Mouse (Mus musculus): ENCODE measurements around the gene Lrrc29.
"Not testable (repeated sequence)": the region's sequence is repeated elsewhere in the genome, so short reads cannot be mapped to it uniquely, and the experiment has no call there.

Lrrc29 gene

DNA sequence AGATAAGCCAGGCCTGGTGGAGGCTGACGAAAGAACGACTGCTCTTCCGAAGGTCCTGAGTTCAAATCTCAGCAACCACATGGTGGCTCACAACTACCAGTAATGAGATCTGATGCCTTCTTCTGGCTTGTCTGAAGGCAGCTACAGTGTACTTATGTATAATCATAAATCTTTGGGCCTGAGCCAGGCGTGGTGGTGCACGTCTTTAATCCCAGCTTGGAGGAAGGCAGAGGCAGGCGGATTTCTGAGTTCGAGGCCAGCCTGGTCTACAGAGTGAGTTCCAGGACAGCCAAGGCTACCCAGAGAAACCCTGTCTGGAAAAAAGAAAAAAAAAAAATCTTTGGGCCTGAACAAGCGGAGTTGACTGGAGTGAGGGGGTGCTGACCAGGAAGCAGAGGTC is 34.7 kb downstream of the Lrrc29 start:
- DNase-seq (ENCODE audit: low read depth, low spot score) = not testable (repeated sequence)

DNA sequence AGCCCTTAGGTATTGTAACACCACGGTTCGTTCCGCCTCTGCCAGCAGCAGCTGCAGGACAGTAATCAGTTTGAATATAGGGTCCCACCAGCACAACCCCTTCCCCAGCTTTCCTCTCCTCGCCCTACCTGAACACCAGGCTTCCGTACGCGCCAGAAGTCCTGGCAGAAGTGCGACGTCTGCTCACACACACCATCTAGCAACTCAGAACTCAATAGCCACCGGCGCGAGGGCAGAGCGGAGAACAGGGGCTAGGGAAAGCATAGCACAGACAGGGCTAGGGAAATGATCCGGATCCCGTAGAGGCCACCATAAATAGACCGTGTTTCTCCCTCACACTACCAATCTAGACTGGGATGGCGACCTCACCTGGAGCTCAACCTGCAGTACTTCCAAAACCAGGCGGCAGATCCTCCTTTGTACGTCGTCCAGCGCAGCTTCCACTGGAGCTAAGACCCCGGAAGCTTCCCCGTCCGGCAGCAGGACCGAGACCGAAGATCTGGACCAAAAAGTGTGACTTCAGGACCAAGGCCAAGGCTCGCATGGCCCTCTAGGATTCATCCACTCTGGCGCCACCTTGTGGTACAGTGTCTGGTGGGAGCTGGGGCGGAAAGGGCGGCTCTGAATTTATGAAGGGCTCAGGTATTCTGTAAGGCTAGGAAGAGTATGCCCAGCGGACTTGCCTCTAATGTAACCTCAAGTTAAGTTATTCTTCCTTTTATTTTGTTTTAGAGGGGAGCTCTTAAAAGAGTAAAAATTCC is 35.3 kb downstream of the Lrrc29 start:
- peak; percentile 94 for DNase-seq (ENCODE audit: low read depth, low spot score)

DNA sequence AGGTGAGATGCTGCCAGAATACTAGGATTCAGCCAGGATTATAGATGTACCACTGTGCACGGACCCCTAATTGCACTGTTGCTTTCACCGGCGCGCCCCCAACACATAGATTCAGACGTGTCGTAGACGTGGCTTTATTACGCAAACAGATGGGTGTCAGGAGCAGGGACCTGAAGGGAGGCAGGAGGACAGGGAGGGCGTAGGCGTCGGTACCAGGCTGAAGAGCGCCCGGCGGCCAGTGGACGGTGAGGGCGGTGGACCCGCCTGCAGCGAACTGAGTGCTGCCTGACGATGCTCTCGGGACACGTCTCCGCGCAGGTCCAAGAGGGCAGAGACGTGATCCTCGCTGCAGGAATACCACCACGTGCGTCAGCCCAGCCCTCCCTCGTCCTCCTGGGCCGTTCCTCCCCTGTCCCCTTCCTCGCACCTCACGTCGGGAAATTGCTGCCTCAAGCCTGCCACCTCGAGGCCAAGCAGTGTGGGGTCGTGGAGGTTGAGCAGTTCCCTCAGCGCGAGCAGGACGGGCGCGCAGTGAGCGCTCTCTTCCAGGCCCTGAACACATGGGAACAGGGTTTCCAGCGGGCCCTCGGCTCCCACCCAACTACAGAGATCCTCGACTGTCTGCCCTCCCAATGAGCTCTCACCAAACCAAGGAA is 36.1 kb downstream of the Lrrc29 start, which contains the start of gene 4931428F04Rik:
Gene 4931428F04Rik, minus strand, starts transcription at position 60 of the 656 bp plus-strand sequence.
- DNase-seq (ENCODE audit: low read depth, low spot score) = peak; percentile 90

- peak; percentile 98 for DNase-seq (ENCODE audit: low read depth, low spot score)
Observed at GRCm38 (mm10) chr8:105288958-105289732, 36.9 kb downstream of the Lrrc29 start.

GRCm38 (mm10) chr8:105288231-105288630 is 37.8 kb downstream of the Lrrc29 start:
- no peak for DNase-seq (ENCODE audit: low read depth, low spot score)

- no peak for DNase-seq (ENCODE audit: low read depth, low spot score)
Observed at GRCm38 (mm10) chr8:105286907-105287306, 39.2 kb downstream of the Lrrc29 start.

DNA sequence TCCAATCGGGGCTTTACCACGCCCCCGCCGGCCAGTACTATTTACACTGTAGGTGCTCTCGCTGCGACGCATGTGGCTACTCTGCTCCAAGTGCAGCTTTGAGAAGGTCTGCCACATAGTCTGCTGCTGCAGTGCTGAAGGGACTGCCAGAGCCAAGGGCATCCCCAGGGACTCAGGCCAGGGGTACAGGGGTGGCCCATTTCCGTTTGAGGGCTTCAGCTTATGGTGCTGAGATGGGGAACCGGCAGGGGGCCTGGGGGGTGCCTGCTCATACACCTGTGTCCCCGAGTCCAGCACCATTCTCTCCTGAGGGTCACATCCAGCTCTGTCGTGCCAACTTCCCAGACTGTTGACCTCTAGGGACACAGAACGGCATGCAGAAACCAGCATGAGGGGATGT is 40.6 kb downstream of the Lrrc29 start:
- DNase-seq (ENCODE audit: low read depth, low spot score) = no peak

GRCm38 (mm10) chr8:105283074-105283473 is 43.0 kb downstream of the Lrrc29 start:
- peak; percentile 92 for DNase-seq (ENCODE audit: low read depth, low spot score)

- no peak for DNase-seq (ENCODE audit: low read depth, low spot score)
Observed at GRCm38 (mm10) chr8:105282239-105282638, 43.8 kb downstream of the Lrrc29 start.

- no peak for DNase-seq (ENCODE audit: low read depth, low spot score)
Observed at GRCm38 (mm10) chr8:105281821-105282220, 44.3 kb downstream of the Lrrc29 start.

- DNase-seq (ENCODE audit: low read depth, low spot score) = no peak
Observed at GRCm38 (mm10) chr8:105280567-105280966, 45.5 kb downstream of the Lrrc29 start.

- DNase-seq (ENCODE audit: low read depth, low spot score) = no peak
Observed at GRCm38 (mm10) chr8:105278911-105279334, 47.2 kb downstream of the Lrrc29 start.

DNA sequence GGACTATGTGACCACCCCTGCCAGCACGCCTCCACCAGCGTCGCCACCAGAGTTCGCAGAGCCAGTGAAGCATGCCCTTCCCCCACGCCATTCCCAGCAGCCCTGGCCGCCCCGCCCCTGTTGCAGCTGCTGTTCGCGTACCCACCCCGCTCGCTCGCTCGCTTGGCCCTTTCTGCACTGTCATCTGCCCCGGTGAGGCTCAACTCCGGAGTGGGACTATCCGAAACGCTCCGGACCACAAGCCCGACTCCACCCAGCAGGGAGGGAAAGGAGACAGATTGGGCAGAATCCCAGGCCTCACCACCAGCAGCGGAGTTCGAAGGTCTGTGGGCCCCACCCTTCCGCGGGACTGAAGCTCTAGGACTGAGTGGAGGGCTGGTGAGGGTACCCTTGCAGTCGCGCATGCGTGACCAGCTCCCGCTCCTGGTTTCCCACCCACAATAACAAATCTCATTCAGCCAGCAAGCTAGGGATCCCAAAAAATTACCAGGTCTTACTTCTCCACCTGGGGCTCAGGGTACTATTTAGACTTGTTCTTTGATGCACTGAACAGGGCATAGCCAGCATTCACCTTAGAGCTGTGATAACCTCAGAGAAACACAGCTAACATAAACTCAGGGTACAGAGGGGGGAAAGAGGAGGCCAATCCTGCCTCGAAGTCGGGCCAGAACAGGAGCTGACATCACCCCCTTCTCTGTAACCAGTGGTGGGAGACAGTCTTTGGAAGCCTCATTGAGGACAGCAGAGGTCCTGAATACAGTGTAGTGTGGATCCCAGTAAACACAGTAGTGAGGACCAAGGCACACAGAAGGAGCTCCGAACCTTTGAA is 49.6 kb downstream of the Lrrc29 start:
- peak; percentile 83 for DNase-seq (ENCODE audit: low read depth, low spot score)

- no peak for DNase-seq (ENCODE audit: low read depth, low spot score)
Observed at GRCm38 (mm10) chr8:105275840-105276239, 50.2 kb downstream of the Lrrc29 start, which contains the start of gene Nol3. Gene Nol3 (plus strand): TSS chr8:105276140.

GRCm38 (mm10) chr8:105275387-105275786 is 50.7 kb downstream of the Lrrc29 start:
- DNase-seq (ENCODE audit: low read depth, low spot score) = no peak

GRCm38 (mm10) chr8:105270916-105271186 is 55.2 kb downstream of the Lrrc29 start:
- peak; percentile 40 for DNase-seq (ENCODE audit: low read depth, low spot score)

- DNase-seq (ENCODE audit: low read depth, low spot score) = peak; percentile 41
Observed at GRCm38 (mm10) chr8:105270101-105270915, 55.8 kb downstream of the Lrrc29 start.

DNA sequence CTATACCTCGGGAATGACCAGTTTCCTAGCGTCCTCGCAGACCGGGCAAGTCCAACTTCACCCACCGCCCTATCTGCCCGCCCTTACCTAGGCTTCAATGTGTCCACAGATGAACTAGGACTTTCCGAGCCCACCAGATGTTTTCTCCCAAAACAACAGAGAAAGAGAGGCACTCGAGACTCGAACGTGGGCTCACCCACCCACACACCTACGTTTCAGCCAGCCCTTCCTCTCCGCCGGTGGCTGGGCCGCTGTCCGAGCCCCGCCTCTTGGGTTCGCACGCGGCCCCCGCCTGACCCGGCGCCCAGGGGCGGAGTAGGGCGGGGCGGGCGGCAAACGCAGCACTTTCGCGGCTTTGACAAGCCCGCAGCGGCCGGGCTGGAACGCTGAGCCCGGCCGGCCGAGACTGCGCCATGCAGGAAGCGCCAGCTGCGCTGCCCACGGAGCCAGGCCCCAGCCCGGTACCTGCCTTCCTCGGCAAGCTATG is 56.6 kb downstream of the Lrrc29 start, which contains the start of gene Hsf4:
Gene Hsf4, plus strand, starts transcription at position 341 of the 487 bp plus-strand sequence.
- DNase-seq (ENCODE audit: low read depth, low spot score) = peak; percentile 60

DNA sequence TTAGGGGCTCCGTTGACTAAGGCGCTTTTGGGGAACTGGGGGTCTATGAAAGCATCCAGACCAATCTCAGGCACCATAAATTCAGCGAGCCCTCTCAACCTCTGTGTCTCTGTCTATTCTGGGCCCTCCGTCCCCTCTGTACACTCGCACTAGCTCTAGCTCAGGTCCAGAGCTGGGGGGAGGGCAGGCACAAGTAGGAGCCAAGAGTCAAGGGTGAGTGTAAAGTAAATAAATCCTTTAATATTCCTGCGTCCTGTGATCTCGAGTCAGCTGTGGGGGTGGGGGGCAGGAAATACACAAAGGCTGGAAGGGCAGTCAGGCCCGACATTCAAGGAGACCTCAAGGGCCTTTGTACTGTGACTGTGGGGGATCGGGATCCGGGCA is 57.0 kb downstream of the Lrrc29 start:
- DNase-seq (ENCODE audit: low read depth, low spot score) = no peak

DNA sequence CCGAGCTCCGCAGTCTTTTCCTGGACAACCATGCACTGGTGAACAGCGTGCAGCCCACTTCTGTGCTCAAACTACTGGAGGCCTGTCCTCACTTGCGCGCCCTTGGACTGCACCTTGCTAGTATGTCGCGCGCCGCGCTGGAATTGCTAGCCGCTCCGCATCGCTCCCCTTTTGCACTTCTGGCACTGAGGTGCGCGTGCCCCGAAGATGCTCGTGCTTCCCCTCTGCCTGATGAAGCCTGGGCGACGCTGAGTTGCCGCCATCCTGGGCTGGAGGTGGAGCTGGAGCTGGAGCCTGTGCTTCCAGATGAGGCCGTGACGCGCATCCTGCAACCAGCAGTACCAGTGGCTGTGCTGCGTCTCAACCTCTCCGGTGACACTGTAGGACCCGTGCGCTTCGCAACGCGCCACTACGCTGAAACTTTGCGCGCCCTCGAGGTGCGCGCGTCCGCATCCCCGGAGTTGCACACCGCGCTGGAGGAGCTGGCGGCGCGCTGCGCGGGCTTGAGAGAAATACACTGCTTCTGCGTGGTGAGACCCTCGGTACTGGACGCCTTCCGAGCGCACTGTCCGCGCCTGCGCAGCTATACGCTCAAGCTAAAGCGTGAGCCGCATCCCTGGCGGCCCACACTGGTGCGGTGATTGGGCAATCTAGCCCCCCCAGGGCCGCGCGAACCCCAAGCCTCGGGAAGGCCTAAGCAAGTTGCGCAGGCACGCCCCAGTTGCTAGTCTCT is 57.6 kb downstream of the Lrrc29 start:
- DNase-seq (ENCODE audit: low read depth, low spot score) = peak; percentile 93

All from ZHBTc4 (cell line).